Mouse (Mus musculus): ENCODE measurements around the gene Gm49450. TPM values are rescaled to one million over a fixed set of nuclear protein-coding genes. Genes with fewer than 3 reads are reported as not detected.
A peak's percentile ranks its signal among the peaks of the same experiment; 100 is the strongest.

Gm49450 gene
- polyA plus RNA-seq, 1 experiment, result not detected

- H3K27ac ChIP-seq (ENCODE audit: insufficient read depth, low read depth, low read length), result 0 out of 2 replicates have a peak overlapping the region, but pooled peaks have one; percentile 72
- peaks cover 10% of the 10 kb centered on the region for H3K4me1 ChIP-seq (ENCODE audit: control insufficient read depth, insufficient read depth, low read length)
- peak overlapping the region; percentile 98 for H3K4me3 ChIP-seq (ENCODE audit: insufficient read depth, low read length)
- no peak for TF ChIP-seq POLR2A (IDR thresholded peaks at IDR 0.05; ENCODE audit: borderline replicate concordance, low read depth, low read length)
- TF ChIP-seq CTCF (IDR thresholded peaks at IDR 0.05; ENCODE audit: low read depth, low read length), result no peak
These were observed 36.3 kb downstream of the Gm49450 start for GRCm38 (mm10) chr15:98917091-98917490.

- Histone ChIP-seq H3K4me3 (ENCODE audit: insufficient read depth, low read length) (no peak overlapping the region), H3K27ac (ENCODE audit: insufficient read depth, low read depth, low read length) (no peak overlapping the region), H3K4me1 (ENCODE audit: control insufficient read depth, insufficient read depth, low read length) (peaks cover 10% of the 10 kb centered on the region)
- TF ChIP-seq CTCF (IDR thresholded peaks at IDR 0.05; ENCODE audit: low read depth, low read length) (no peak), POLR2A (IDR thresholded peaks at IDR 0.05; ENCODE audit: borderline replicate concordance, low read depth, low read length) (no peak)
These were observed 37.3 kb downstream of the Gm49450 start for GRCm38 (mm10) chr15:98916016-98916415.

GRCm38 (mm10) chr15:98914903-98915302 lies 38.4 kb downstream of the Gm49450 start:
- no peak overlapping the region for H3K4me3 ChIP-seq (ENCODE audit: insufficient read depth, low read length)
- H3K4me1 ChIP-seq (ENCODE audit: control insufficient read depth, insufficient read depth, low read length), result peaks cover 10% of the 10 kb centered on the region
- TF ChIP-seq CTCF (IDR thresholded peaks at IDR 0.05; ENCODE audit: low read depth, low read length) (no peak), POLR2A (IDR thresholded peaks at IDR 0.05; ENCODE audit: borderline replicate concordance, low read depth, low read length) (no peak)
- no peak overlapping the region for H3K27ac ChIP-seq (ENCODE audit: insufficient read depth, low read depth, low read length)

GRCm38 (mm10) chr15:98904692-98905091 lies 48.7 kb downstream of the Gm49450 start:
- Histone ChIP-seq H3K4me1 (ENCODE audit: control insufficient read depth, insufficient read depth, low read length) (no peaks in the 10 kb centered on the region), H3K4me3 (ENCODE audit: insufficient read depth, low read length) (no peak overlapping the region), H3K27ac (ENCODE audit: insufficient read depth, low read depth, low read length) (no peak overlapping the region)
- TF ChIP-seq CTCF (IDR thresholded peaks at IDR 0.05; ENCODE audit: low read depth, low read length) (peak; percentile 67), POLR2A (IDR thresholded peaks at IDR 0.05; ENCODE audit: borderline replicate concordance, low read depth, low read length) (no peak)

GRCm38 (mm10) chr15:98902600-98902999 lies 50.8 kb downstream of the Gm49450 start:
- Histone ChIP-seq H3K4me3 (ENCODE audit: insufficient read depth, low read length) (no peak overlapping the region), H3K27ac (ENCODE audit: insufficient read depth, low read depth, low read length) (no peak overlapping the region), H3K4me1 (ENCODE audit: control insufficient read depth, insufficient read depth, low read length) (no peaks in the 10 kb centered on the region)
- TF ChIP-seq POLR2A (IDR thresholded peaks at IDR 0.05; ENCODE audit: borderline replicate concordance, low read depth, low read length), result no peak
- no peak for TF ChIP-seq CTCF (IDR thresholded peaks at IDR 0.05; ENCODE audit: low read depth, low read length)

GRCm38 (mm10) chr15:98901530-98901929 lies 51.8 kb downstream of the Gm49450 start:
- no peak overlapping the region for H3K27ac ChIP-seq (ENCODE audit: insufficient read depth, low read depth, low read length)
- H3K4me3 ChIP-seq (ENCODE audit: insufficient read depth, low read length), result no peak overlapping the region
- H3K4me1 ChIP-seq (ENCODE audit: control insufficient read depth, insufficient read depth, low read length), result no peaks in the 10 kb centered on the region
- TF ChIP-seq CTCF (IDR thresholded peaks at IDR 0.05; ENCODE audit: low read depth, low read length) (no peak), POLR2A (IDR thresholded peaks at IDR 0.05; ENCODE audit: borderline replicate concordance, low read depth, low read length) (no peak)

GRCm38 (mm10) chr15:98897928-98898800 lies 55.2 kb downstream of the Gm49450 start, which contains the start of gene Dhh:
Gene Dhh (minus strand): TSS chr15:98898540.
- Histone ChIP-seq H3K27ac (ENCODE audit: insufficient read depth, low read depth, low read length) (no peak within 1 kb of the TSS), H3K4me1 (ENCODE audit: control insufficient read depth, insufficient read depth, low read length) (peaks cover 2% of the 10 kb centered on the region; the same call in 1 of the 2 replicates), H3K4me3 (ENCODE audit: insufficient read depth, low read length) (no peak within 1 kb of the TSS)
- no peak for TF ChIP-seq POLR2A (IDR thresholded peaks at IDR 0.05; ENCODE audit: borderline replicate concordance, low read depth, low read length)
- no peak for TF ChIP-seq CTCF (IDR thresholded peaks at IDR 0.05; ENCODE audit: low read depth, low read length)

GRCm38 (mm10) chr15:98897495-98897894 lies 55.9 kb downstream of the Gm49450 start:
- Histone ChIP-seq H3K4me3 (ENCODE audit: insufficient read depth, low read length) (no peak overlapping the region), H3K4me1 (ENCODE audit: control insufficient read depth, insufficient read depth, low read length) (peaks cover 2% of the 10 kb centered on the region; the same call in 1 of the 2 replicates), H3K27ac (ENCODE audit: insufficient read depth, low read depth, low read length) (no peak overlapping the region)
- no peak for TF ChIP-seq CTCF (IDR thresholded peaks at IDR 0.05; ENCODE audit: low read depth, low read length)
- no peak for TF ChIP-seq POLR2A (IDR thresholded peaks at IDR 0.05; ENCODE audit: borderline replicate concordance, low read depth, low read length)

GRCm38 (mm10) chr15:98895635-98896589 lies 57.4 kb downstream of the Gm49450 start:
- H3K4me3 ChIP-seq (ENCODE audit: insufficient read depth, low read length), result peak overlapping the region; percentile 62
- TF ChIP-seq POLR2A (IDR thresholded peaks at IDR 0.05; ENCODE audit: borderline replicate concordance, low read depth, low read length) (no peak), CTCF (IDR thresholded peaks at IDR 0.05; ENCODE audit: low read depth, low read length) (no peak)
- H3K4me1 ChIP-seq (ENCODE audit: control insufficient read depth, insufficient read depth, low read length), result peaks cover 2% of the 10 kb centered on the region; the same call in 1 of the 2 replicates
- no peak overlapping the region for H3K27ac ChIP-seq (ENCODE audit: insufficient read depth, low read depth, low read length)
